Mouse (Mus musculus) lung, postnatal 0 days (tissue): ENCODE data around the gene Kazn.

Experiments used
- CTCF ChIP-seq: IDR thresholded peaks from 2 replicates; pipeline ENCODE4 v1.5.1; 2016; ENCODE audit warnings: antibody characterized with exemption, mild to moderate bottlenecking
- EP300 ChIP-seq: IDR thresholded peaks from 2 replicates; pipeline ENCODE4 v1.6.1; 2016; ENCODE audit warnings: antibody characterized with exemption, mild to moderate bottlenecking, control low read depth

GRCm38 (mm10) chr4:142278197-142278575 is 39.0 kb upstream of the Kazn start:
- TF ChIP-seq CTCF, result no peak
- TF ChIP-seq EP300, result no peak
